Mouse (Mus musculus) urinary bladder, postnatal 4 days (tissue): ENCODE measurements around the gene Actr6.
"Not testable (repeated sequence)": the region's sequence is repeated elsewhere in the genome, so short reads cannot be mapped to it uniquely, and the experiment has no call there.

Source experiments
- DNase-seq, 2 experiments: peaks; one replicate each; pipeline ENCODE4 v3.0.0; 2021 to 2022; ENCODE audit warnings: low spot score in 2 of 2

The Actr6 gene

GRCm38 (mm10) chr10:89680517-89680916 is 51.6 kb downstream of the Actr6 start:
- no peak for DNase-seq

DNA sequence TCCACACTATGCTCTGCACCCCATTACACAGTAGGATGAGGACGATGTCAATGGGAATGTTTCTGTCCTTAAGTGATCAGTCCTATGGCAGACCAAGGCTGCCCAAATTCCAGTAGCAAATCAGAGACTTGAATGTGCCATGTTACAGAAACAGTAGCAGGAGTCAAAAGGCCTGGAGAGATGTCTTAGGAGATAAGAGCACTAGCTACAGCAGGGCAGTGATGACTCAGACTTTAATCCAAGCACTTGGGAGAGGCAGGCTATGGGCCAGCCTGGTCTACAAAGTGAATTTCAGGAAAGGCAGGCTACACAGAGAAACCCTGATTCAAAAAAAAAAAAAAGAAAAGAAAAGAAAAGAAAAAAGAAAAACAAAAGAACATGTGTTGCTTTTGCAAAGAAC is 52.6 kb downstream of the Actr6 start:
- DNase-seq, result no peak

DNA sequence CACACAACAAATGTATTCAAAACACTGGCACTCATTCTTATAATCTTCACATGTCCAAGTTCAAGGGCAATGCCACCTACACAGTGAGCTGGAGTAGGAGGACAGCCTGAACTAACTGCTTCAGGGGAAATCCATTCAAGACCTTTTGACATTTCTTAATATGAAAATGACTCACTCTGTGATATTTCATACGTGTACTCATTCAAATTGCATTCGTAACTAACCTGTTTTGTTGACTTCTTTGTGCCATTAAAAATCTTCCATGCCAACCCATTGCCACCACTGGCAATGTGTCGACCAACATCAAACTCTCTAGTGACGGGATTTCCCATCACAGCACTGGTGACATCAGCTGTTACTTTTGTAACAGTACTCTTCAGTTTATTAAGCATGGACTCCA is 54.0 kb downstream of the Actr6 start:
- DNase-seq, result no peak

DNA sequence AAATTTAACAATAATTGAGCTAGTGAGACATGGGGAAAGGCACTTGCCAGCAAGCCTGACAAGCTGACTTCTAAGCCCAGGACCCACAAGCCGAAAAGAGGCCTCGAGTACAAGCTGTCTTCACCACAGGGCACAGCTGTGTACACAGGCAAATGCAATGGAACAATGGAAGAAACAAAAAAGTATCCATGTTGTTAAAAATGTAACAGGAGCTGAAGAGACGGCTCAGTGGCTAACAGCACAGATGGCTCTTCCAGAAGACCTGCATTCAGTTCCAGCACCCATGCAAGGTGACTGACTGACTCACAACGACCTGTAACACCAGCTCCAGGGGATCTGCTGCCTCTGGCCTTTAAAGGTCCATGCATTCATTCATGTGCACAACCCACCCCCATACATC is 55.5 kb downstream of the Actr6 start:
- no peak for DNase-seq

DNA sequence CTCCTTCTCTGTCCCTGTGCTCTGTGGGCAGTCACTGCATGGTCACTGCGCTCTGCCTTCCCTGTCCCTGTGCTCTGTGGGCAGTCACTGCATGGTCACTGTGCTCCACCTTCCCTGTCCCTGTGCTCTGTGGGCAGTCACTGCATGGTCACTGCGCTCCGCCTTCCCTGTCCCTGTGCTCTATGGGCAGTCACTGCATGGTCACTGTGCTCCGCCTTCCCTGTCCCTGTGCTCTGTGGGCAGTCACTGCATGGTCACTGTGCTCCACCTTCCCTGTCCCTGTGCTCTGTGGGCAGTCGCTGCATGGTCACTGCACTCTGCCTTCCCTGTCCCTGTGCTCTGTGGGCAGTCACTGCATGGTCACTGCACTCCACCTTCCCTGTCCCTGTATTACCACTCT is 61.7 kb downstream of the Actr6 start:
- not testable (repeated sequence) for DNase-seq

GRCm38 (mm10) chr10:89667571-89667970 is 64.5 kb downstream of the Actr6 start:
- DNase-seq, result no peak

- DNase-seq, result no peak
Observed at GRCm38 (mm10) chr10:89665679-89666078, 66.4 kb downstream of the Actr6 start.

- DNase-seq, result no peak
Observed at GRCm38 (mm10) chr10:89664977-89665645, 67.0 kb downstream of the Actr6 start.
